Mouse (Mus musculus) CH12.LX (cell line): Measurements from ENCODE around the gene Pigu. TPM values are rescaled to one million over a fixed set of nuclear protein-coding genes. Genes with fewer than 3 reads are reported as not detected.
A peak's percentile ranks its signal among the peaks of the same experiment; 100 is the strongest.

Experiments used
- DNase-seq: peaks from one replicate; pipeline ENCODE4 v3.0.0-alpha.2; 2013; ENCODE audit errors: extremely low read depth
- H3K27ac ChIP-seq: 2 replicates; pipeline ENCODE4 v1.5.1; 2012; ENCODE audit warnings: low read depth, mild to moderate bottlenecking, control low read depth, moderate library complexity; ENCODE audit not compliant: insufficient read depth
- H3K27me3 ChIP-seq: replicated peaks from 2 replicates; pipeline ENCODE3; 2012; ENCODE audit warnings: inconsistent platforms
- H3K36me3 ChIP-seq, 2 experiments: replicated peaks in 1 of 2; 2 replicates each; pipeline versions ENCODE3 to v1.6.1; 2012; ENCODE audit warnings: inconsistent platforms in 1 of 2, low read length in 1 of 2, mild to moderate bottlenecking in 1 of 2, mixed read lengths in 1 of 2, moderate library complexity in 1 of 2; ENCODE audit not compliant: control insufficient read depth in 1 of 2, insufficient read depth in 1 of 2
- H3K4me1 ChIP-seq, 2 experiments: 2 replicates each; pipeline ENCODE4 v1.6.1; 2012; ENCODE audit warnings: inconsistent platforms in 1 of 2, moderate library complexity in 1 of 2; ENCODE audit not compliant: insufficient read depth in 2 of 2, control insufficient read depth in 1 of 2
- H3K4me2 ChIP-seq: 2 replicates; pipeline ENCODE4 v1.6.1; 2012; ENCODE audit warnings: low read depth, mild to moderate bottlenecking, control low read depth; ENCODE audit not compliant: poor library complexity, insufficient read depth, severe bottlenecking
- H3K4me3 ChIP-seq, 3 experiments: fragments of 150-350 bp in 1 of 3; sonication (generic) in 1 of 3; replicated peaks in 1 of 3; 2 replicates each; pipeline versions ENCODE3 to v1.5.1; 2011 to 2012; ENCODE audit warnings: low read depth in 2 of 3, low read length in 2 of 3, mild to moderate bottlenecking in 2 of 3, moderate library complexity in 2 of 3, control low read depth in 1 of 3, improper control_type of control experiment in 1 of 3, inconsistent platforms in 1 of 3, mixed read lengths in 1 of 3; ENCODE audit not compliant: poor library complexity in 1 of 3
- H3K79me2 ChIP-seq: replicated peaks from 2 replicates; pipeline ENCODE4 v1.6.1; 2012; ENCODE audit warnings: mild to moderate bottlenecking, moderate library complexity; ENCODE audit not compliant: control insufficient read depth, poor library complexity, insufficient read depth, severe bottlenecking; ENCODE audit errors: extremely low read depth
- H3K9ac ChIP-seq: 2 replicates; pipeline ENCODE4 v1.6.1; 2012; ENCODE audit warnings: low read depth, mild to moderate bottlenecking, control low read depth, moderate library complexity; ENCODE audit not compliant: insufficient read depth
- H3K9me3 ChIP-seq: replicated peaks from 2 replicates; pipeline ENCODE3; 2012; ENCODE audit warnings: low read length, inconsistent platforms, mixed read lengths
- CHD2 ChIP-seq: IDR thresholded peaks from 2 replicates; pipeline ENCODE4 v1.6.1; 2011; ENCODE audit warnings: low read length, improper control_type of control experiment
- ELF1 ChIP-seq: IDR thresholded peaks from 2 replicates; pipeline ENCODE4 v1.6.1; 2014; ENCODE audit warnings: low read depth, mild to moderate bottlenecking, inconsistent platforms, low read length, improper control_type of control experiment
- GABPA ChIP-seq: IDR thresholded peaks from 2 replicates; pipeline ENCODE4 v1.6.1; 2012; ENCODE audit warnings: low read depth, low read length, improper control_type of control experiment, inconsistent platforms; ENCODE audit not compliant: insufficient replicate concordance
- HCFC1 ChIP-seq: IDR thresholded peaks from 2 replicates; pipeline ENCODE4 v1.6.1; 2012; ENCODE audit warnings: low read depth, mild to moderate bottlenecking, inconsistent platforms, low read length, improper control_type of control experiment
- MAFK ChIP-seq: IDR thresholded peaks from 2 replicates; pipeline ENCODE4 v1.6.1; 2011; ENCODE audit warnings: low read length, improper control_type of control experiment; ENCODE audit not compliant: insufficient replicate concordance
- MAZ ChIP-seq: IDR thresholded peaks from 2 replicates; pipeline ENCODE4 v1.6.1; 2012; ENCODE audit warnings: low read depth, mild to moderate bottlenecking, inconsistent platforms, low read length, improper control_type of control experiment, moderate library complexity
- MXI1 ChIP-seq: IDR thresholded peaks from 2 replicates; pipeline ENCODE4 v1.6.1; 2011; ENCODE audit warnings: mild to moderate bottlenecking, low read depth, low read length, improper control_type of control experiment
- MYC ChIP-seq: IDR thresholded peaks from 2 replicates; pipeline ENCODE4 v1.6.1; 2011; ENCODE audit warnings: low read depth, mild to moderate bottlenecking, improper control_type of control experiment, low read length
- NRF1 ChIP-seq: IDR thresholded peaks from 2 replicates; pipeline ENCODE4 v1.6.1; 2014; ENCODE audit warnings: low read depth, mild to moderate bottlenecking, inconsistent platforms, low read length, improper control_type of control experiment, moderate library complexity
- UBTF ChIP-seq: IDR thresholded peaks from 2 replicates; pipeline ENCODE4 v1.6.1; 2012; ENCODE audit warnings: low read depth, mild to moderate bottlenecking, inconsistent platforms, low read length, improper control_type of control experiment, moderate library complexity
- ZC3H11A ChIP-seq: IDR thresholded peaks from 2 replicates; pipeline ENCODE4 v1.6.1; 2012; ENCODE audit warnings: low read depth, mild to moderate bottlenecking, inconsistent platforms, low read length, improper control_type of control experiment
- ZNF384 ChIP-seq: IDR thresholded peaks from 2 replicates; pipeline ENCODE4 v1.6.1; 2012; ENCODE audit warnings: low read depth, low read length, improper control_type of control experiment, inconsistent platforms
- dilution Hi-C: fragments of 300-500 bp; cut with MboI; formaldehyde crosslinking; loops from 2 replicates; pipeline ENCODE4 v1.14.3; 2020; ENCODE audit warnings: low sequenced_read_pairs; ENCODE audit not compliant: extremely low pct_unique_long_range_greater_than_20kb, extremely low pct_ligation_motif_present
- in situ Hi-C: fragments of 300-500 bp; cut with MboI; formaldehyde crosslinking; loops from 3 replicates; pipeline ENCODE4 v1.14.3; 2019; ENCODE audit warnings: low sequenced_read_pairs, low pct_ligation_motif_present, low pct_unique_long_range_greater_than_20kb, mixed read lengths
- polyA plus RNA-seq: library from polyadenylated mRNA; unstranded; fragments of >175 nt; gene quantifications from 2 replicates; pipeline ENCODE4 v1.2.1, GENCODE M21; 2012; ENCODE audit warnings: low read depth; ENCODE audit not compliant: insufficient read length
- total RNA-seq, 2 experiments: library from RNA; depleted of rRNA; stranded (reverse); fragments of 300-350 nt in 1 of 2; fragments of >200 nt in 1 of 2; gene quantifications; 2 replicates each; pipeline ENCODE4 v1.2.3; 2012 to 2014

The Pigu gene
- total and polyA plus RNA-seq, 3 experiments = 29.0 to 57.3 (median 39.1) TPM

- TF ChIP-seq NRF1 = peak; percentile 89
- TF ChIP-seq MAZ = peak; percentile 28; the same call in 1 of the 2 replicates
- TF ChIP-seq GABPA = no peak
- TF ChIP-seq MXI1 = peak; percentile 40; the same call in 1 of the 2 replicates
- TF ChIP-seq UBTF = peak; percentile 55; the same call in 1 of the 2 replicates
- TF ChIP-seq HCFC1 = peak; percentile 64
- TF ChIP-seq ZC3H11A = no peak
- peak; percentile 66 for TF ChIP-seq ELF1
Measured at GRCm38 (mm10) chr2:155236362-155236992, 120.8 kb downstream of the Pigu start, which contains the start of gene Dynlrb1 (continued).

- dilution Hi-C loops = no loop called here
- no peak overlapping the region; the same call in 1 of the 2 replicates for H3K27ac ChIP-seq
Measured at GRCm38 (mm10) chr2:155235746-155236361, 121.4 kb downstream of the Pigu start.

More at GRCm38 (mm10) chr2:155235746-155236361, 121.4 kb downstream of the Pigu start:
- peaks cover 3 to 29% of the 10 kb centered on the region in 2 experiments for H3K4me1 ChIP-seq
- peak overlapping the region; percentile 81 to 95 (median 85) for H3K4me3 ChIP-seq
- in situ Hi-C loops = loop anchor here (5.0 kb wide), 1 partner anchor 151 kb away; no protein-coding TSS in a partner anchor
- TF ChIP-seq ZNF384 = peak; percentile 75
- TF ChIP-seq MXI1 = 0 out of 2 replicates have a peak, but pooled peaks have one; percentile 16
- peak; percentile 31; the same call in 1 of the 2 replicates for TF ChIP-seq MYC
- no peak for TF ChIP-seq MAFK
- TF ChIP-seq CHD2 = no peak
- H3K9ac ChIP-seq = peak overlapping the region; percentile 77
- H3K9me3 ChIP-seq = no peaks in the 10 kb centered on the region
- H3K79me2 ChIP-seq = peaks cover 25% of the 10 kb centered on the region
- peak; percentile 23 for DNase-seq
- peak overlapping the region; percentile 63 for H3K4me2 ChIP-seq
- no peaks in the 10 kb centered on the region for H3K27me3 ChIP-seq
- H3K36me3 ChIP-seq = peaks cover 0 to 9% of the 10 kb centered on the region in 2 experiments

Other genes starting within 250 kb of the Pigu start
- 28.5 and 31.1 TPM in 2 replicates for gene Itch, start 223.9 kb downstream of the Pigu start, total RNA-seq (2012; rRNA removed)
- 46.6 and 51.4 TPM in 2 replicates for gene Itch, start 223.9 kb downstream of the Pigu start, total RNA-seq (2014; rRNA removed)
- 23.0 and 25.3 TPM in 2 replicates for gene Itch, start 223.9 kb downstream of the Pigu start, polyA plus RNA-seq
- gene Dynlrb1, start 120.9 kb downstream of the Pigu start, total RNA-seq (2012; rRNA removed) = 152 and 166 TPM in 2 replicates
- gene Dynlrb1, start 120.9 kb downstream of the Pigu start, total RNA-seq (2014; rRNA removed) = 221 and 290 TPM in 2 replicates
- gene Dynlrb1, start 120.9 kb downstream of the Pigu start, polyA plus RNA-seq = 302 and 312 TPM in 2 replicates
- gene Map1lc3a, start 81.1 kb downstream of the Pigu start, total RNA-seq (2012; rRNA removed) = 3.2 and 4.2 TPM in 2 replicates
- gene Map1lc3a, start 81.1 kb downstream of the Pigu start, total RNA-seq (2014; rRNA removed) = 0.56 and 0.92 TPM in 2 replicates
- 0.23 and 0.40 TPM in 2 replicates for gene Map1lc3a, start 81.1 kb downstream of the Pigu start, polyA plus RNA-seq
- gene Trp53inp2, start 23.6 kb upstream of the Pigu start, total RNA-seq (2012; rRNA removed) = 2.9 and 3.9 TPM in 2 replicates
- gene Trp53inp2, start 23.6 kb upstream of the Pigu start, total RNA-seq (2014; rRNA removed) = 1.9 and 2.4 TPM in 2 replicates
- gene Trp53inp2, start 23.6 kb upstream of the Pigu start, polyA plus RNA-seq = 6.4 and 6.9 TPM in 2 replicates
- gene Ncoa6, start 116.5 kb upstream of the Pigu start, total RNA-seq (2012; rRNA removed) = 5.9 and 6.2 TPM in 2 replicates
- 5.2 and 5.4 TPM in 2 replicates for gene Ncoa6, start 116.5 kb upstream of the Pigu start, total RNA-seq (2014; rRNA removed)
- gene Ncoa6, start 116.5 kb upstream of the Pigu start, polyA plus RNA-seq = 17.0 and 20.6 TPM in 2 replicates
- gene Acss2, start 160.5 kb upstream of the Pigu start, total RNA-seq (2012; rRNA removed) = 5.6 and 10.0 TPM in 2 replicates
- 8.6 and 11.0 TPM in 2 replicates for gene Acss2, start 160.5 kb upstream of the Pigu start, total RNA-seq (2014; rRNA removed)
- 3.0 and 3.4 TPM in 2 replicates for gene Acss2, start 160.5 kb upstream of the Pigu start, polyA plus RNA-seq
- 11.4 and 16.5 TPM in 2 replicates for gene Ggt7, start 160.8 kb upstream of the Pigu start, total RNA-seq (2012; rRNA removed)
- 1.7 and 2.5 TPM in 2 replicates for gene Ggt7, start 160.8 kb upstream of the Pigu start, total RNA-seq (2014; rRNA removed)
- 1.7 and 2.9 TPM in 2 replicates for gene Ggt7, start 160.8 kb upstream of the Pigu start, polyA plus RNA-seq
- 16.8 and 17.3 TPM in 2 replicates for gene Gss, start 235.4 kb upstream of the Pigu start, total RNA-seq (2012; rRNA removed)
- 20.1 and 21.9 TPM in 2 replicates for gene Gss, start 235.4 kb upstream of the Pigu start, total RNA-seq (2014; rRNA removed)
- gene Gss, start 235.4 kb upstream of the Pigu start, polyA plus RNA-seq = 18.0 and 20.6 TPM in 2 replicates